19 mouse cellular contexts compared by ENCODE assay signal in genomic region chr6:106975439-106975838, GRCm38 (mm10).
"Had no signal": no experiment of that assay in that cellular context is flagged by ENCODE, and none has a peak within 500 bp of the region (broad histone marks: within the 10 kb centered on the region; RNA-seq: fewer than 3 reads in every experiment).

No protein-coding gene starts in this region.

- H3K36me3 ChIP-seq: intestine, embryonic 15.5 days; limb, embryonic 10.5 days; limb, embryonic 13.5 days had no signal

- H3K27ac ChIP-seq: intestine, embryonic 15.5 days; limb, embryonic 10.5 days; limb, embryonic 13.5 days; macrophage; stomach, postnatal 0 days had no signal

- H3K4me3 ChIP-seq: intestine, embryonic 15.5 days; limb, embryonic 10.5 days; limb, embryonic 13.5 days; megakaryocyte, embryonic 14.5 days had no signal

- DNase-seq: kidney, adult 11 months; kidney, adult 8-10 months; kidney, postnatal 14 days; kidney, postnatal 4 days; lung, embryonic 14.5 days; midbrain, embryonic 14.5 days; right cerebral cortex, adult 18-20 months; right cerebral cortex, postnatal 14 days; thymus, adult 2 months; thymus, postnatal 14 days; thymus, postnatal 4 days had no signal

- H3K9ac ChIP-seq: intestine, embryonic 15.5 days; limb, embryonic 13.5 days; lung, embryonic 14.5 days had no signal

- H3K4me2 ChIP-seq: intestine, embryonic 15.5 days; limb, embryonic 13.5 days; lung, embryonic 14.5 days; midbrain, embryonic 11.5 days had no signal

- H3K27me3 ChIP-seq: intestine, embryonic 15.5 days; limb, embryonic 13.5 days; megakaryocyte, embryonic 14.5 days had no signal

- H3K4me1 ChIP-seq: intestine, embryonic 15.5 days; limb, embryonic 10.5 days; limb, embryonic 13.5 days had no signal

- H3K9me3 ChIP-seq: intestine, embryonic 15.5 days; limb, embryonic 10.5 days; limb, embryonic 13.5 days had no signal

- ATAC-seq: intestine, embryonic 15.5 days; lung, postnatal 0 days had no signal
